Mouse (Mus musculus): ENCODE measurements around the gene Apol9a.
"Not testable (repeated sequence)": the region's sequence is repeated elsewhere in the genome, so short reads cannot be mapped to it uniquely, and the experiment has no call there.

DNA sequence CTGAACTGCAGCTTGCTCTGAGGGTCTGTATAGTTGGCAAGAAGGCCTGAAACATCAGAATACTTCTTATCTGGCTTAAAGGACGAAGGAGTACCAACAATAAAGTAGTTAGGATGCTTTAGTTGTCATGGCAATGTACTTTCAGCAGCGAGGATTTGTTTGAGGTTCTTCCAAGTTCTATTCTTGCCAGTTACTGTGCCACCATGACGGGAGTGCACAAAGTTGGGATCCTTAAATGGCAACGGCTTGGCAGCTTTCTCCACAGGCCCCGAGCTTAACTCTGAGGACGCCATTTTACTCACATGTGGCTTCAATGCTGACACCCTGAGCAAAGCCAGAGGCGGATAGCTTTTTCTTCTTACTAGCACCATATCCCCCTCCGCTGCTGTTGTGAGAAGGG, 33.8 kb upstream of the Apol9a start:
- TF ChIP-seq CHD2 (IDR thresholded peaks at IDR 0.05; ENCODE audit: low read length); CTCF (IDR thresholded peaks at IDR 0.05 in 2 of 3, conservative IDR thresholded peaks at IDR 0.05 in 1 of 3; ENCODE audit: control insufficient read depth in 1 of 3, insufficient read depth in 1 of 3, low read depth in 2 of 3, low read length in 3 of 3, poor library complexity in 1 of 3, severe bottlenecking in 1 of 3); MAZ (IDR thresholded peaks at IDR 0.05; ENCODE audit: low read depth, low read length); POLR2AphosphoS5 (IDR thresholded peaks at IDR 0.05; ENCODE audit: borderline replicate concordance, low read depth, low read length); USF1 (IDR thresholded peaks at IDR 0.05; ENCODE audit: low read depth, low read length); BHLHE40 (IDR thresholded peaks at IDR 0.05; ENCODE audit: borderline replicate concordance, low read depth, low read length); SMC3 (IDR thresholded peaks at IDR 0.05; ENCODE audit: low read depth, low read length): not testable (repeated sequence)
